Mouse (Mus musculus): Measurements from ENCODE around the gene Eefsec.

The Eefsec gene

DNA sequence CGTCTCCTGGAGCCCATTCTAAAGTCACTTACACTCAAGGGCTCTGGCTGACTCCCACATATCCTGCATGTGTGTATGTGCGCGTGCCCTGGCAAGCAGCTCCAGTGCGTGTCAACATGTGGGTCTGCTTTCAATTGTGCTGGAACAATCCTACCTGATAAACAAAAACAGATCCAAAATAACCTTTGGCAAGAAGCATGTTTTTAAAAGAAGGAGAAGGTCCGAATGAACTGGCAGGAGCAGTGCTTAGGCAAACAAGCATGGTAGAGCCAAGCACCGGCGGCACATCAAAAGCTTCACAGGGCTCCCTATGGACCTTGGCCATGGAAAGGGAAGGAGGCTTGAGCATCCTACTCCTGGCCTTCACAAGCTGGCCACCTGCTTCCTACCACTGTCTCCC is 105.6 kb downstream of the Eefsec start:
- no peak for DNase-seq

- DNase-seq: no peak
These were observed 117.0 kb downstream of the Eefsec start for GRCm38 (mm10) chr6:88329336-88329735.

DNA sequence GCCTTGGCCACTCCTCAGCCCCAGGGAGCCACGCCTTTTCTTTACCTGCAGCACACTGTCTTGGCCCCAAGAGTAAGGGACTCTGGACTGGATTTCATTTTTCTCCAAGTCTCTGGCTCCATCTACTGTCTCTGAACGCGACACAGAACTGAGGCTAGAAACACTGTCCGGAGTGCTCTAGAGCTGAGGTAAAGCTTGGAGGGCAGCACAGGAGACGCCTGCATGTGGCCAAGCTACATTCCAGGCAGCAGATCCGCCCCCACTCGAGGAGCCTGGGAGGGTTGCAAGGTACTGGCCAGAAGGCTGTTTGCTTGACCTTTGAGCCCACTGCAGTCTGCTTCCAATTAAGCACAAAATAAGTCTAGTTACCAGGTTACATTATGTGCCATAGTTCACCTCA is 124.5 kb downstream of the Eefsec start:
- DNase-seq: no peak

GRCm38 (mm10) chr6:88321253-88321652 is 125.1 kb downstream of the Eefsec start:
- no peak for DNase-seq

- DNase-seq: no peak
These were observed 126.6 kb downstream of the Eefsec start for GRCm38 (mm10) chr6:88319735-88320134.

GRCm38 (mm10) chr6:88315295-88315694 is 131.0 kb downstream of the Eefsec start:
- no peak for DNase-seq

GRCm38 (mm10) chr6:88313937-88314336 is 132.4 kb downstream of the Eefsec start:
- DNase-seq: no peak

DNA sequence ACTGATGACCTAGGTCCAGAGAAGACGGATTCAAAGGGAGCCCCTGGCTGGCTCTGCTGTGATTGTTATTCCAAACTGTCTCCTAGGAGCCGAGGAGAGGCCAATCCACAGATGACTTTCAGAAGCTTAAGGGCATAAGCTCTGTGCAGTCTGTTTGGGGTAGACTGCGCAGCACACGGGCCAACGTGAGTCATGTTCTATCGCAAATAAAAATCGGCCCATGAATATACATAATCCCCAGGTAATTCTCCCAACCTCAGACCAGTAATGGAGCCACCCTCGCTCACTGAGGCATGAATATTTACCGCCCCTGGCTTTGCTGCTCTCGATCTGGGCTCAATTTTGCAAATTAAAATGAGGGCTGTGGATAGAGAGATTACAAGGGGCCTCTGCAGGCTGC is 134.7 kb downstream of the Eefsec start:
- DNase-seq: no peak

- no peak for DNase-seq
These were observed 140.1 kb downstream of the Eefsec start for GRCm38 (mm10) chr6:88306100-88306746.

GRCm38 (mm10) chr6:88301234-88301633 is 145.1 kb downstream of the Eefsec start:
- DNase-seq: no peak

- no peak for DNase-seq
These were observed 146.8 kb downstream of the Eefsec start for GRCm38 (mm10) chr6:88299491-88299890.

DNA sequence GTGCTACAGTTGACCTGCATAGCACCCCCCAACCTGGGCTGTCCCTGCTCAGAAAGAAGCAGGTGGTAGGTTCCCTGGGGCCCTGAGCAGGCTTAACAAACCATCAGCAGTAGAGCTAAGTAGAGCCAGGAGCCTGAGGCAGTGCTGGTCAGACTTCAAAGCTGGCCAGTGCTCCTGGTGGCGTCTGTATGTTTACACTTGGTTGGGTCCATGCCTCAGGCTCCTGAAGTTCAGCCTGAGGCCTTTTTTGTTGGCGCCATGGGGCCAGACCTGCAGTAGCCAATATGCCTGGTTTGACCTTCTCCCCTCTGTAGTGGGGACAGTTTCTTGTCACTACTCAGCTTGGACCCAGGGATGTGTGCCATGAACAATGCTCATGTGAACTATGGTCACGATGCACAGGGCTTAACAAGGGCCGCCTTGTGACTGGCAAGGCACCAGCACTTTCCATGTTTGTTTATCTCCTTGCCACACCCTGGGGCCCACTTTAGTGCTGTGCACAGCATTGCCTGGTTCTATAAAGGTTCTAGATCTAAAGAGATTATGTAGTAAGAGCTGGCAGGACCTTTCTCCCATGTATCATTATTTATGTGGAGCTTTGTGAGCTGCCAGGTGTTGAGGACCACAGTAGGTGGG is 153.9 kb downstream of the Eefsec start:
- DNase-seq: no peak

DNA sequence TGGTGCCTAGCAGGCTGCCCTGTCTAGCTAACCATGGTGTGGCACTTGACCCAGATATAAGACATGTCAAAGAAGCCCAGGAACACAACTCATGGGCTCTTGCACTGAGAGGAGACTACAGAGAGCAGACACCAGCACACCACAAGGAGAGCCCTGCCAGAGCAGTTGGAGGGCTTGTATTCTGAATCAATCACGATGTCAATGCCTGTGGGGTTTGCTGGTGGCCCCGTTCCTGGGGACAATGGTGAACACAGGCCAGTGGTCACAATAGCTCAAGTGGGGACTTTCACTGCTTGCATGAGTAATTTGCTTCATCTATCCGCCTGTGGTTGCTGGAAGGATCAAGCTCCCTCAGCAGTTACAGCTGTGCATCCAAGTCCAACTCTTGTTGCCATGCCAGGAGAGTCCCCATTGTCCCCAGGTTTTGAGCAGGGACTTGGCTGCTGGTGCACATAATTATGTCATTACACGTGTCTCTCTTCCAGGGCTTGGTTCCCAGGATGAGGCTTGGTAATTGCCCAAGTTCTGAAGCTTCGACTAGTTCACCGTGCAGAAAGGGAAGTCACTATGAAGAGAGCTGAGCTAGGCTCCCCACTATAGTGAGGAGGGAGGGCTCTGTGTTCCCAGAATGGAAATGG is 156.1 kb downstream of the Eefsec start:
- peak; percentile 8 to 18 for DNase-seq

- DNase-seq: peak; percentile 37 to 59
These were observed 168.2 kb downstream of the Eefsec start for GRCm38 (mm10) chr6:88278141-88278540.

DNA sequence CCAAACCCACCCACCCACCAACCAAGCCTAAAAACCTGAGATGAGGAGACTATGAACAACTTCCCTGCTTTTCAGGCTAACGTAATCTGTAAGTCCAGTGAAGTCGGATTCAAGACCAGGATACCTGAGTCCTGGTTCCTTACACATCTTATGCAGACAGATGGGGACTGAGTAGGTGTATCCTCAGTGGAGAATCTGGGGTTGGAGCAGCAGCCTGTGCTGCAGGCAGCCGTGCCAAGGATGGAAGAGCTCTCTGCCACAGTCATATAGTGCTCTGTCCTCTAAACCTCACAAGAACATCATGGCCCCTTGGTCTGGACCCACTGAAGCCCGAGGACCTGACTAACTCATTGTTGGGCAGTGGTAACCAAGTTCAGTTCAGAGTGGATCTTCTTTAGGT is 169.1 kb downstream of the Eefsec start:
- no peak for DNase-seq

GRCm38 (mm10) chr6:88276221-88276620 is 170.1 kb downstream of the Eefsec start:
- no peak for DNase-seq

- no peak for DNase-seq
These were observed 171.7 kb downstream of the Eefsec start for GRCm38 (mm10) chr6:88274623-88275022.

DNA sequence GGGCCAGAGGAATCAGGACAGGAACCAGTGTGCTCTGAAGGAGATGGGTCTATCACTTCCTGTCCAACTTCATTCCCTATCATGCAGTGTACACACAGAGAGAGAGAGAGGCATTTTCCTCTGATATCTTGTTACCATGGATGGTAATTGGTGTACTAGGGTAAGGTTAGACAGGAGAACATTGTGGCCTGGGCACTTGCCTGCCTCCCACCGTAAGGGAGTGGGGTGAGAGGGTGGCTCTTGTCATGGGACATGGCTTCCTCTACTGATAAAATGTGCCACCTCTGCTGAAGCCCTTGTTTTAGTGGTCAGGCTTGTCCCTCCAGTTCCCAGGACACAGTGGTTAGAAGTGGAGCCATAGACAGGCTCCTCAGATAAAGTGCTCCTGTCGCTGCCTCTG is 178.4 kb downstream of the Eefsec start:
- no peak for DNase-seq

GRCm38 (mm10) chr6:88267068-88267467 is 179.3 kb downstream of the Eefsec start:
- DNase-seq: no peak

GRCm38 (mm10) chr6:88266055-88266454 is 180.3 kb downstream of the Eefsec start:
- no peak for DNase-seq

DNA sequence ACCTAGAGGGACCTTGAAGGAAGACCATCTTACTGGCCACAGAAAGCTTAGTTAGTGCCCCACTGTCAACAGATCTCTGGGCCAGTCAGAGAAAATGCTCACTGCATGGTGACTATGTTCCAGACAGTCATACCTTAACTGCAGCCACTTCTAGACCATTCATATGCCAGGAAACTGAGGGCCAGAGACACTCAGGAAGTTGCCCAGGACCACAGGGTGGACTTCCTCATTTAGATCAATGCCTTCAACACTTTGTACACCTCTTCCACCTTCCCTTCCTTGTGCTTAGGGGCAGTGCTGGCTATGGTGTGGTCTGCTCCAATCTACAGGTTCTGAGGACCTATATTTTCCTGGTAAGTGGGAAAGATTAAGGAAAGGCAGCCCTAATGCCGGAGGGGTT is 181.0 kb downstream of the Eefsec start:
- no peak for DNase-seq

GRCm38 (mm10) chr6:88262160-88262559 is 184.2 kb downstream of the Eefsec start:
- DNase-seq: no peak

DNA sequence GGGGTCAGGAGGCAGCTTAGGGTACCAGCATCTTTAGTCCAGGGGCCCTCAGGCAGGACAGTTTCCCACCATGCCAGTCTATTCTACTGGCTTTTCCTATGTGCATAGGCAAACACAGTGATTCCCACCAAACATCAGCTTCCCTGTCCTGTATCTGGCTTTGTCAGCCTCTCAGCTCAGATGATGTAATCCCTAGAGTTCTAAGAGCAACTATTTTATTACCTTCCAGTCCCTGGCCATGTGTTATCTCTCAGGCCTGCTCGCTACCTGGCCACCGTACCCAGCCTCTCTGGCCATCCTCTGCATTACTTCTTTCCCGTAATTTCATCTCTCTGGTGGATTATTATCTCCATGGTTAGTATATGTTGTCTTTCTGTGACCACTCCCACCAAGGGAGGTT is 185.7 kb downstream of the Eefsec start:
- DNase-seq: no peak

- peak; percentile 59 to 67 for DNase-seq
These were observed 186.7 kb downstream of the Eefsec start for GRCm38 (mm10) chr6:88259621-88260020.
